Mouse (Mus musculus) layer of hippocampus, adult 18-20 months (tissue): ENCODE data around the gene Il12rb1. TPM values are rescaled to one million over a fixed set of nuclear protein-coding genes. Genes with fewer than 3 reads are reported as not detected.

ENCODE experiments used
- DNase-seq, 2 experiments: peaks; one replicate each; pipeline ENCODE4 v3.0.0; 2022; ENCODE audit warnings: low spot score in 2 of 2
- microRNA-seq, 2 experiments: library from miRNA; unstranded; fragments of <30 nt; microRNA quantifications; one replicate each; pipeline ENCODE4 v1.2.0; 2021
- total RNA-seq, 2 experiments: library from RNA; stranded (reverse); gene quantifications; 2 replicates each; pipeline ENCODE4 v1.2.3; 2021

Gene Il12rb1
- total RNA-seq, 2 experiments from 2014 or later = 0.97 to 1.7 TPM

- DNase-seq = peak; percentile 61 to 85
These were observed 61.4 kb downstream of the Il12rb1 start for GRCm38 (mm10) chr8:70869601-70870041.

Small RNAs within 50 kb of the gene (microRNA-seq; reads per million reads assigned to microRNA genes)
- 45.4 to 48.4 reads per million in 2 experiments for gene Mir7240

Other genes with a start within 250 kb of the Il12rb1 start
- 10 to 100 TPM; 47.3 to 47.7 TPM for gene Isyna1, start 214.1 kb upstream of the Il12rb1 start, total RNA-seq
- 100 to 1,000 TPM; 272 to 279 TPM for gene Ssbp4, start 199.6 kb upstream of the Il12rb1 start, total RNA-seq
- gene Lrrc25, start 192.3 kb upstream of the Il12rb1 start, total RNA-seq = under 1 TPM; 0.33 to 0.37 TPM
- not detected for gene Gdf15, start 176.0 kb upstream of the Il12rb1 start, total RNA-seq
- gene Pgpep1, start 148.1 kb upstream of the Il12rb1 start, total RNA-seq = 10 to 100 TPM; 20.0 to 23.3 TPM
- gene Lsm4, start 135.2 kb upstream of the Il12rb1 start, total RNA-seq = 10 to 100 TPM; 63.8 to 71.5 TPM
- 100 to 1,000 TPM; 186 to 200 TPM for gene Jund, start 109.5 kb upstream of the Il12rb1 start, total RNA-seq
- under 1 TPM in 1 of 2 experiments, not detected in 1; 0.07 TPM for gene Iqcn, start 105.0 kb upstream of the Il12rb1 start, total RNA-seq
- not detected for gene Gm3336, start 89.9 kb upstream of the Il12rb1 start, total RNA-seq
- gene Pde4c, start 84.7 kb upstream of the Il12rb1 start, total RNA-seq = 1 to 10 TPM; 1.0 to 1.3 TPM
- gene Rab3a, start 53.8 kb upstream of the Il12rb1 start, total RNA-seq = 100 to 1,000 TPM; 814 to 823 TPM
- 10 to 100 TPM; 34.5 to 41.1 TPM for gene Mpv17l2, start 47.5 kb upstream of the Il12rb1 start, total RNA-seq
- gene Pik3r2, start 31.7 kb upstream of the Il12rb1 start, total RNA-seq = 100 to 1,000 TPM; 158 to 162 TPM
- 100 to 1,000 TPM; 439 to 476 TPM for gene Mast3, start 3.4 kb upstream of the Il12rb1 start, total RNA-seq
- 10 to 100 TPM; 15.9 to 27.3 TPM for gene Arrdc2, start 31.3 kb downstream of the Il12rb1 start, total RNA-seq
- 10 to 100 TPM; 19.0 to 20.8 TPM for gene Kcnn1, start 54.8 kb downstream of the Il12rb1 start, total RNA-seq
- 10 to 100 TPM; 93.2 to 98.5 TPM for gene Ccdc124, start 65.5 kb downstream of the Il12rb1 start, total RNA-seq
- gene Slc5a5, start 84.3 kb downstream of the Il12rb1 start, total RNA-seq = 10 to 100 TPM; 11.1 to 12.9 TPM
- gene Rpl18a, start 89.0 kb downstream of the Il12rb1 start, total RNA-seq = 100 to 1,000 TPM; 713 to 785 TPM
- gene Map1s, start 97.5 kb downstream of the Il12rb1 start, total RNA-seq = 100 to 1,000 TPM in 1 of 2 experiments, 10 to 100 TPM in 1; 96.3 to 100 TPM